Mouse (Mus musculus) embryonic stem cell, embryonic (primary cell): ENCODE measurements around the gene Dpm2.

Experiments
- CTCF ChIA-PET, 4 experiments: fragments of 300-600 bp in 2 of 4; fragments of 350-600 bp in 2 of 4; sonication (Branson Sonifier 250); formaldehyde crosslinking; loops; one replicate each; lab custom pipeline; 2022; ENCODE audit warnings: inconsistent platforms in 2 of 4; lab: Charles Lee
- POLR2A ChIA-PET, 4 experiments: fragments of 300-600 bp in 2 of 4; fragments of 350-600 bp in 2 of 4; sonication (Branson Sonifier 250); formaldehyde crosslinking; loops; one replicate each; lab custom pipeline; 2022; ENCODE audit warnings: antibody characterized with exemption in 4 of 4, inconsistent platforms in 1 of 4; lab: Charles Lee

Dpm2 gene

GRCm38 (mm10) chr2:32566536-32567063, 4.1 kb upstream of the Dpm2 start:
- ChIA-PET CTCF (interaction anchor here (0.5 to 3.8 kb wide), 49 partner anchors 8 to 292 kb away, joined by 3 to 63 read pairs (median 4); partner anchors contain the start of genes 9430097D07Rik (in 2 of the 4), Pip5kl1 (in 2 of the 4), St6galnac4 (in 2 of the 4) and Dnm1 (in 1 of the 4)), POLR2A (interaction anchor here (0.7 to 1.8 kb wide), 16 partner anchors 8 to 396 kb away, joined by 3 to 11 read pairs (median 4); partner anchors contain the start of genes 9430097D07Rik (in 1 of the 4), Fam102a (in 1 of the 4) and Pip5kl1 (in 1 of the 4))

GRCm38 (mm10) chr2:32568149-32568548, 2.5 kb upstream of the Dpm2 start:
- CTCF ChIA-PET: interaction anchor here in 2 of 4 experiments (0.6 to 3.8 kb wide), 6 partner anchors 64 to 256 kb away, joined by 3 to 63 read pairs (median 3); no protein-coding TSS in a partner anchor
- POLR2A ChIA-PET: interaction anchor here in 3 of 4 experiments (0.6 to 1.5 kb wide), 6 partner anchors 9 to 762 kb away, joined by 3 to 5 read pairs (median 4); no protein-coding TSS in a partner anchor

- CTCF ChIA-PET: interaction anchor here in 2 of 4 experiments (0.6 to 3.4 kb wide), 3 partner anchors 65 to 164 kb away, joined by 3 to 18 read pairs (median 3); no protein-coding TSS in a partner anchor
- POLR2A ChIA-PET: interaction anchor here in 2 of 4 experiments (0.5 to 1.5 kb wide), 4 partner anchors 10 to 763 kb away, joined by 3 to 4 read pairs (median 4); no protein-coding TSS in a partner anchor
Measured at GRCm38 (mm10) chr2:32568941-32569340, 1.7 kb upstream of the Dpm2 start.

GRCm38 (mm10) chr2:32572196-32572595, 1.5 kb downstream of the Dpm2 start:
- CTCF ChIA-PET: interaction anchor here in 3 of 4 experiments (0.6 to 4.0 kb wide), 6 partner anchors 11 to 422 kb away, joined by 3 to 29 read pairs (median 3); partner anchors contain the start of gene St6galnac4 (in 2 of the 3)
- POLR2A ChIA-PET: interaction anchor here in 3 of 4 experiments (0.8 to 2.1 kb wide), 5 partner anchors 11 to 121 kb away, joined by 3 to 7 read pairs (median 3); no protein-coding TSS in a partner anchor

GRCm38 (mm10) chr2:32574497-32574896, 3.8 kb downstream of the Dpm2 start, which contains the start of gene Pip5kl1:
Gene Pip5kl1 (plus strand): TSS chr2:32574797.
- ChIA-PET CTCF (interaction anchor here (0.6 to 2.6 kb wide), 57 partner anchors 8 to 440 kb away, joined by 3 to 27 read pairs (median 4); partner anchors contain the start of genes Eng (in 1 of the 4), St6galnac4 (in 1 of the 4) and Tor2a (in 1 of the 4)), POLR2A (interaction anchor here (0.6 to 2.1 kb wide), 17 partner anchors 8 to 405 kb away, joined by 3 to 10 read pairs (median 3); partner anchors contain the start of genes St6galnac4 (in 2 of the 4) and Eng (in 1 of the 4))

- ChIA-PET CTCF (interaction anchor here (0.6 to 2.6 kb wide), 62 partner anchors 8 to 502 kb away, joined by 3 to 27 read pairs (median 4); partner anchors contain the start of genes Eng (in 1 of the 4), St6galnac4 (in 1 of the 4) and Tor2a (in 1 of the 4)), POLR2A (interaction anchor here (0.6 to 2.1 kb wide), 16 partner anchors 8 to 152 kb away, joined by 3 to 10 read pairs (median 4); partner anchors contain the start of genes St6galnac4 (in 2 of the 4) and Eng (in 1 of the 4))
Measured at GRCm38 (mm10) chr2:32574901-32575585, 4.4 kb downstream of the Dpm2 start.

GRCm38 (mm10) chr2:32575586-32576160, 5.0 kb downstream of the Dpm2 start, which contains the start of gene 9430097D07Rik:
Gene 9430097D07Rik (minus strand): TSS chr2:32575684.
- CTCF ChIA-PET: interaction anchor here (0.6 to 2.6 kb wide), 46 partner anchors 8 to 501 kb away, joined by 3 to 27 read pairs (median 4); partner anchors contain the start of genes St6galnac4 (in 1 of the 4) and Tor2a (in 1 of the 4)
- POLR2A ChIA-PET: interaction anchor here in 3 of 4 experiments (0.8 to 2.1 kb wide), 18 partner anchors 7 to 113 kb away, joined by 3 to 10 read pairs (median 3); partner anchors contain the start of genes St6galnac4 (in 2 of the 3) and Eng (in 1 of the 3)

GRCm38 (mm10) chr2:32576532-32576931, 5.9 kb downstream of the Dpm2 start:
- CTCF ChIA-PET: interaction anchor here in 2 of 4 experiments (0.6 to 2.1 kb wide), 10 partner anchors 10 to 281 kb away, joined by 3 to 6 read pairs (median 3); no protein-coding TSS in a partner anchor
- POLR2A ChIA-PET: interaction anchor here in 3 of 4 experiments (0.6 to 1.7 kb wide), 10 partner anchors 9 to 92 kb away, joined by 3 to 4 read pairs (median 3); partner anchors contain the start of gene St6galnac4 (in 2 of the 3)

- ChIA-PET POLR2A (interaction anchor here in 3 of 4 experiments (0.6 to 1.4 kb wide), 6 partner anchors 8 to 142 kb away, joined by 3 to 5 read pairs (median 4); partner anchors contain the start of gene Dpm2 (in 1 of the 3)), CTCF (interaction anchor here in 2 of 4 experiments (0.5 to 1.1 kb wide), 7 partner anchors 9 to 174 kb away, joined by 3 to 4 read pairs (median 3); partner anchors contain the start of gene St6galnac4 (in 1 of the 2))
Measured at GRCm38 (mm10) chr2:32578146-32579046, 7.7 kb downstream of the Dpm2 start.

GRCm38 (mm10) chr2:32581450-32582095, 10.9 kb downstream of the Dpm2 start:
- POLR2A ChIA-PET: interaction anchor here in 2 of 4 experiments (1.0 to 2.3 kb wide), 5 partner anchors 11 to 77 kb away, joined by 3 to 8 read pairs (median 4); partner anchors contain the start of gene Dpm2 (in 1 of the 2)

GRCm38 (mm10) chr2:32582830-32583799, 12.5 kb downstream of the Dpm2 start:
- POLR2A ChIA-PET: interaction anchor here (0.6 to 2.3 kb wide), 54 partner anchors 8 to 445 kb away, joined by 3 to 14 read pairs (median 4); partner anchors contain the start of genes Dpm2 (in 3 of the 4) and Pip5kl1 (in 3 of the 4)
- CTCF ChIA-PET: interaction anchor here (0.5 to 2.4 kb wide), 109 partner anchors 8 to 582 kb away, joined by 3 to 32 read pairs (median 5); partner anchors contain the start of genes 9430097D07Rik (in 4 of the 4), Pip5kl1 (in 4 of the 4), Dpm2 (in 2 of the 4) and Eng (in 2 of the 4)

More at GRCm38 (mm10) chr2:32581450-32582095, 10.9 kb downstream of the Dpm2 start:
- CTCF ChIA-PET: interaction anchor here in 2 of 4 experiments (0.9 to 1.8 kb wide), 4 partner anchors 25 to 272 kb away, joined by 3 to 5 read pairs (median 4); no protein-coding TSS in a partner anchor

- ChIA-PET POLR2A (interaction anchor here in 2 of 4 experiments (1.1 to 2.1 kb wide), 4 partner anchors 9 to 104 kb away, joined by 3 to 12 read pairs (median 4); no protein-coding TSS in a partner anchor), CTCF (interaction anchor here in 1 of 4 experiments (0.7 kb wide), 1 partner anchor 16 kb away, joined by 3 read pairs; no protein-coding TSS in a partner anchor)
Measured at GRCm38 (mm10) chr2:32585149-32585714, 14.6 kb downstream of the Dpm2 start.

GRCm38 (mm10) chr2:32586871-32587351, 16.3 kb downstream of the Dpm2 start, which contains the start of gene St6galnac4:
Gene St6galnac4 (plus strand): TSS chr2:32587095.
- CTCF ChIA-PET: interaction anchor here in 3 of 4 experiments (0.5 to 3.5 kb wide), 32 partner anchors 8 to 673 kb away, joined by 3 to 16 read pairs (median 5); partner anchors contain the start of genes 9430097D07Rik (in 1 of the 3) and Pip5kl1 (in 1 of the 3)
- POLR2A ChIA-PET: interaction anchor here (0.6 to 2.6 kb wide), 40 partner anchors 9 to 784 kb away, joined by 3 to 12 read pairs (median 3); partner anchors contain the start of genes 9430097D07Rik (in 2 of the 4), Pip5kl1 (in 2 of the 4), Slc25a25 (in 2 of the 4) and Dpm2 (in 1 of the 4)
